ENCODE assay signal across 10 mouse cellular contexts in the genomic region with DNA sequence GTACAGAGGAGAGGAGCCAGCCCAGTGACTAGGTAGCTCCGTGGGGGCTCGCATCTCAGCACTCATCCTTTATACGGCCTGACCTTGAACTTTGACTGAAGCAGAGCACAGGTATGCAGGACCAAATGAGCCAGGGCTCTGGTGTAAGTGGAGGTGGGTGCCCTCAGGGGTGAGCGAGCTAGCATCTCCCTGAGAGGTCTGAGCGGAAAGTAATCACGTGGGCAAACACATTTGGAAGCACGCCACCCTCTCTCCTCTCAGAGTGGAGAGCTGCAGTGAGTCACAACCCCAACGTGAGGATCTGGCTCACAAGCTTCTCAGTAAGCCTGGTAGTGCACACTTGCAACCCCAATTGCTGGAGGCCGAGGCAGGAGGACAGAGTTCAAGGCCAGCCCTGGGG. TPM values are rescaled to one million over a fixed set of nuclear protein-coding genes. Genes with fewer than 3 reads are reported as not detected.
DNase-seq lines count a peak whose midpoint lies in the region; ATAC-seq and TF ChIP-seq lines count a peak whose summit lies in the region.
"Had no signal": no experiment of that assay in that cellular context is flagged by ENCODE, and none has a peak within 500 bp of the region (broad histone marks: within the 10 kb centered on the region; RNA-seq: fewer than 3 reads in every experiment).

No protein-coding gene starts in this region.

- 52% methylated on average over 9 of the region's 9 CpGs for WGBS in stomach, postnatal 0 days
- WGBS in hindbrain, embryonic 10.5 days: 80% methylated on average over 9 of the region's 9 CpGs

- H3K4me3 ChIP-seq in stomach, postnatal 0 days (ENCODE audit: low read depth, low read length): no peak overlapping the region
- H3K4me3 ChIP-seq in hindbrain, embryonic 10.5 days: no peak overlapping the region

- no peaks in the 10 kb centered on the region for H3K9me3 ChIP-seq in stomach, postnatal 0 days (ENCODE audit: control insufficient read depth, low read length)
- no peaks in the 10 kb centered on the region for H3K9me3 ChIP-seq in hindbrain, embryonic 10.5 days

- no peak for TF ChIP-seq CTCF in stomach, postnatal 0 days (IDR thresholded peaks at IDR 0.05; ENCODE audit: low read depth)

- no peak overlapping the region for H3K4me2 ChIP-seq in stomach, postnatal 0 days (replicated peaks; ENCODE audit: low read depth)

- DNase-seq in cerebellum, adult 8-10 months: peak; percentile 53
- no peak for DNase-seq in cerebellum, adult 9-11 months
- peak; percentile 65 for DNase-seq in testis, postnatal 10 days (ENCODE audit: low spot score)
- DNase-seq in testis, postnatal 14 days (ENCODE audit: low spot score): no peak
- DNase-seq in layer of hippocampus, postnatal 36 days: peak; percentile 26 to 40
- DNase-seq in stomach, postnatal 0 days (ENCODE audit: low spot score): peak; percentile 34
- no peak for DNase-seq in spleen, postnatal 10 days (ENCODE audit: low spot score in 2 of 2)
- DNase-seq in hindbrain, embryonic 10.5 days (ENCODE audit: low spot score): no peak

- peaks cover 7% of the 10 kb centered on the region for H3K4me1 ChIP-seq in stomach, postnatal 0 days (replicated peaks; ENCODE audit: control insufficient read depth, insufficient read depth)
- peaks cover 54% of the 10 kb centered on the region for H3K4me1 ChIP-seq in hindbrain, embryonic 10.5 days (replicated peaks)

- no peak overlapping the region for H3K9ac ChIP-seq in stomach, postnatal 0 days (ENCODE audit: low read length)

- no peak; the same call in 1 of the 2 replicates for ATAC-seq in stomach, postnatal 0 days (ENCODE audit: low FRiP score, low TSS enrichment)

- H3K36me3 ChIP-seq in stomach, postnatal 0 days (ENCODE audit: control insufficient read depth, insufficient read depth, low read length): peaks cover 2% of the 10 kb centered on the region; the same call in 1 of the 2 replicates
- no peaks in the 10 kb centered on the region for H3K36me3 ChIP-seq in hindbrain, embryonic 10.5 days

- no peaks in the 10 kb centered on the region for H3K27me3 ChIP-seq in stomach, postnatal 0 days (ENCODE audit: control insufficient read depth, insufficient read depth, low read length)
- H3K27me3 ChIP-seq in hindbrain, embryonic 10.5 days (ENCODE audit: insufficient read depth, poor library complexity, severe bottlenecking): peaks cover 8% of the 10 kb centered on the region; the same call in 1 of the 2 replicates

- H3K27ac ChIP-seq in stomach, postnatal 0 days (replicated peaks): no peak overlapping the region
- no peak overlapping the region; the same call in 1 of the 2 replicates for H3K27ac ChIP-seq in hindbrain, embryonic 10.5 days

- no peak for TF ChIP-seq EP300 in stomach, postnatal 0 days (optimal IDR thresholded peaks at IDR 0.05)

RNA-seq across cellular contexts. Expression of gene Pabpn1l, which starts 19.5 kb away (rescaled TPM):
- total RNA-seq in layer of hippocampus, postnatal 36 days (2021): under 1 TPM in 1 of 2 experiments, not detected in 1; 0.35 TPM
- polyA plus RNA-seq in stomach, postnatal 0 days (2015; fragmentation: Nextera tagmentation; extraction: Ambion mirVana): 0.08 TPM in 1 of 2 replicates, not detected in the other
- polyA plus RNA-seq in hindbrain, embryonic 10.5 days (2016; fragmentation: Nextera tagmentation; extraction: Ambion mirVana): not detected in 2 replicates
- total RNA-seq: layer of hippocampus, postnatal 10 days had no signal
- polyA plus RNA-seq: small intestine, adult 2 months had no signal

RNA-seq across cellular contexts. Expression of gene Trappc2l, which starts 30.6 kb away (rescaled TPM):
- 10 to 100 TPM; 79.1 to 87.3 TPM for total RNA-seq in layer of hippocampus, postnatal 36 days (2021)
- 48.0 and 49.5 TPM in 2 replicates for polyA plus RNA-seq in stomach, postnatal 0 days (2015; fragmentation: Nextera tagmentation; extraction: Ambion mirVana)
- 53.3 and 68.5 TPM in 2 replicates for polyA plus RNA-seq in hindbrain, embryonic 10.5 days (2016; fragmentation: Nextera tagmentation; extraction: Ambion mirVana)

RNA-seq across cellular contexts. Expression of gene Galns, which starts 30.8 kb away (rescaled TPM):
- total RNA-seq in layer of hippocampus, postnatal 36 days (2021): 10 to 100 TPM in 1 of 2 experiments, 1 to 10 TPM in 1; 9.5 to 11.4 TPM
- polyA plus RNA-seq in stomach, postnatal 0 days (2015; fragmentation: Nextera tagmentation; extraction: Ambion mirVana): 8.2 TPM in 2 replicates
- polyA plus RNA-seq in hindbrain, embryonic 10.5 days (2016; fragmentation: Nextera tagmentation; extraction: Ambion mirVana): 7.1 and 7.2 TPM in 2 replicates

RNA-seq across cellular contexts. Expression of gene Cbfa2t3, which starts 56.8 kb away (rescaled TPM):
- total RNA-seq in layer of hippocampus, postnatal 36 days (2021): 10 to 100 TPM; 47.2 to 50.2 TPM
- 1.8 and 2.4 TPM in 2 replicates for polyA plus RNA-seq in stomach, postnatal 0 days (2015; fragmentation: Nextera tagmentation; extraction: Ambion mirVana)
- polyA plus RNA-seq in hindbrain, embryonic 10.5 days (2016; fragmentation: Nextera tagmentation; extraction: Ambion mirVana): 2.2 and 5.4 TPM in 2 replicates

Comparison
In these comparisons a context has a peak if more than half of its experiments do, and no peak if none do; other contexts are left out.
1. DNase-seq: peak in cerebellum, adult 8-10 months (single experiment), testis, postnatal 10 days (single experiment), layer of hippocampus, postnatal 36 days (2 of 2) and stomach, postnatal 0 days (single experiment); none in cerebellum, adult 9-11 months (single experiment), testis, postnatal 14 days (single experiment), spleen, postnatal 10 days (0 of 2) and hindbrain, embryonic 10.5 days (single experiment).